Mouse (Mus musculus): ENCODE measurements around the gene Dao. TPM values are rescaled to one million over a fixed set of nuclear protein-coding genes. Genes with fewer than 3 reads are reported as not detected.

The Dao gene
- polyA plus RNA-seq (2012; rRNA removed), result 0.15 and 0.18 TPM in 2 replicates

DNA sequence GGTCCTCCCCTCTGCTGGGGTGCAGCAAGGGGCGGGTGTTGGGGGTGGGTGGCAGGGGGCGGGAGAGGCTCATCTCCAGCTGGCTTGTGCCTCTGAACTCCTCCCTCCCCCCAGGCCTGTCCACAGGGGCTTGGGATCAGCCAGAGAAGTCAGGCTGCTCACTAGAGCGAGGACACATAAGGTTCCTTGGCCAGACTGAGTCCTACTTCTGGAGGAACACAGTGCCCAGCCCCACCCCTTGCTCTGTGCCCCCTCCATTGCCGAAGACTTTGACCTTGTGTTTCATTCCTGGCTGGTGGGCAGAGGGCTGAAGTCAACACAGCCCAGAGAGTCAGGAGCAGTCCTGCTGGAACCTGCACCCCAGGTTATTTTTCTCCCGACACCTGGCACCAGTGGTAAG, at the start of gene Dao:
Dao (plus strand) TSS at position 162 of the 400 bp plus-strand sequence.
- no peak for DNase-seq (ENCODE audit: extremely low spot score in 1 of 2, low spot score in 1 of 2)

DNA sequence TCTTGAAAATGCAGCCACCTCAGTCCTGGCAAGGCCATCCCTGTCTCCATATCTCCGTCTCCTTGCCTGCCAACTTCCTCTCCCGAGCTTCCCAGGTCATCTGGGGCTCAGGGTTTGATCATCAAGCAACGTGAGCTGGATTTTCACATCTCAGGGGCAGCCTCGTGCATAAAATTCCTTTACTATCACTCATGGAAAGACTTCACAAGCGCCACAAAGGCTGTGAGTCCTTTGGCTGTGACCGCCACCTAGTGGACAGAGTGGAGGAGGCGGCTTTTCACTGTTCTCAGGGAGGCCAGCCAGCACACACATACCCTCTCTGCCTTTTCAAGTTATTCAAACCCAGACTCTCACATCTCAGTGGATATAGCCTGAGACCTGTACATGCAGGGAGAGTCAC, 49.1 kb upstream of the Dao start:
- DNase-seq (ENCODE audit: extremely low spot score in 1 of 2, low spot score in 1 of 2), result peak; percentile 52 to 93

DNA sequence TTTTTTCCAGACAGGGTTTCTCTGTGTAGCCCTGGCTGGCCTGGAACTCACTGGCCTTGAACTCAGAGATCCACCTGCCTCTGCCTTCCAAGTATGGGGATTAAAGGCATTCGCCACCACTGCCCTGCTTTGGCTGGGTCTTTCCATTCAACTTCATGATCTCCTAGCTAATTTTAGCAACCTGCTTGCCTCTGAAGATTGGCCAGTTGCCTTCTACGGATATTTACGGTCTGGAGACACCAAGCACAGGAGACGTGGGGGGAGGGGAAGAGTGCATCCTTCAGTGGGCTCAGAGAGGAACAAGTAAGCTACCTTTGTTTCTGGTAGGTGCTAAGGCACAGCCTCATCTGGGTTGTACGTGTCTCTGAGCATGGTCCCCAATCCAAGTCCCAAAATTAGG, 48.2 kb upstream of the Dao start:
- DNase-seq (ENCODE audit: extremely low spot score in 1 of 2, low spot score in 1 of 2), result no peak

DNA sequence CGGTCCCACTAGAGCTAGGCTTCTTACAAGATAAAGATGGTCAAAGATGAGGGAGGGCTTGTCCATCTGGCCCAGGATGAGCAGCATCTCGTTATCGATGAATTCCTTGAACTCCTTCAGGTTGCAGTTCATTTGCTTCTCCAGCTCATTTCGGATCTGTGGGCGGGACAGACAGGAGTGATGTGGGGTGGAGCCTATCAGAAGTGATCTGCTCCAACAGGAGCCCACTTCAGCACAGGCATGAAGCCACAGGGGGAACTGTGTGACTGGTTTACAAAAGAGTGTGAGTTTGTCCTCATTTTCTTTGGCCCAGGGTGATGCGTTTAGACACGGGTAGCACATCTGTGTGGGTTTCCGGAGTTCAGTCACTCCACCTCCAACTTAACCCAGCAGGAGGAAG, 47.8 kb upstream of the Dao start:
- no peak for DNase-seq (ENCODE audit: extremely low spot score in 1 of 2, low spot score in 1 of 2)

DNA sequence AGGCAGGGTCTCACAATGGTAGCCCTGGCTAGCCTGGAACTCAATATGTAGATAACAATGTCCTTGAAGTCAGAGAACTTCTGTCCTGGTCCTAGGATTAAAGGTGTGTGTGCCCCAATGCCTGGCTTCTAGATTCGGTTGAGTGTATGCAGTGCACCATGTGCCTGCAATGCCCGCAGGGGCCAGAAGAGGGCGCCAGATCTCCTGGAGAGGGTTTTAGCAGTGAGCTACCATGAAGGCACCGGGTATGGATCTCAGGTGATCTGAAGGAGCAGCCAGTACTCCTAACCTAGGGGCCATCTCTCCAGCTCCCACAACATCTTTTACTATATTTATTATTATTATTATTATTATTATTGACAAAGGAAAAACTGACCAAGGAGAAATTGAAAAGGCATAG, 47.0 kb upstream of the Dao start:
- peak in 1 of 2 experiments; percentile 86 for DNase-seq (ENCODE audit: extremely low spot score in 1 of 2, low spot score in 1 of 2)

DNA sequence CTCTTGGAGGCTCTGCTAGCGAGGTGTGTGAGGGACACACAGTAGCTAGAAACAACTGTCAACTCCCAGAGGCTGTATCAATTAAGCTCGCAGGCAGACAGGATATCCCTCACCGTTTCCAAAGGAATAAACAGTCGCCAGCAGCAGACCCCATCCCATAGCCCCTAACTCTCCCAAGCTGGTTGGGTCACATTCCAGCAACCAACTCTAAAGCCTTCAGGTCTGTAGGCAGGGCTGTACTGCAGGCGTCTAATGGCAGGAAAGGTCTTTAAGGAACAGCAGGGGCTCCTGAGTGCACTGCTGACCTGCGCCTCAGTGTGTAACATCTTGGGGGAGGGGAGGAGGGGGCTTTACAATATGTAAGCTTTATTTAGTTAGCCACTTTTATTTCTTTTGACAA, 44.5 kb upstream of the Dao start:
- no peak for DNase-seq (ENCODE audit: extremely low spot score in 1 of 2, low spot score in 1 of 2)

DNA sequence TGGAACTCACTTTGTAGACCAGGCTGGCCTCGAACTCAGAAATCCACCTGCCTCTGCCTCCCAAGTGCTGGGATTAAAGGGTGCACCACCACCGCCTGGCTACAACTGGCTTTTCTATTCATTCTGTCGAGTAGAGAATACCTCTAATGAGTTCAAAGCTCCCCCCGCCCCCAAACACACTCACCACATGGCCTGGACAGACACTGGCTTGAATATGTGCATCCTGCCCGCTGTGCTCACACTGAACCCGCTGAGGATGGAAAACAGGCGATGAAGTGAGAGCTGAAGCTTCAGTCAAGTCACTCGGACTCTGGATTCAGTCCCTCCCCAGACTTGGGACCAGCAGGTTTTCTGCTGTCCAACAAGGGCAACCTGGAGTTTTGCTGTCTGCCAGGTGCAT, 43.1 kb upstream of the Dao start:
- DNase-seq (ENCODE audit: extremely low spot score in 1 of 2, low spot score in 1 of 2), result no peak

DNA sequence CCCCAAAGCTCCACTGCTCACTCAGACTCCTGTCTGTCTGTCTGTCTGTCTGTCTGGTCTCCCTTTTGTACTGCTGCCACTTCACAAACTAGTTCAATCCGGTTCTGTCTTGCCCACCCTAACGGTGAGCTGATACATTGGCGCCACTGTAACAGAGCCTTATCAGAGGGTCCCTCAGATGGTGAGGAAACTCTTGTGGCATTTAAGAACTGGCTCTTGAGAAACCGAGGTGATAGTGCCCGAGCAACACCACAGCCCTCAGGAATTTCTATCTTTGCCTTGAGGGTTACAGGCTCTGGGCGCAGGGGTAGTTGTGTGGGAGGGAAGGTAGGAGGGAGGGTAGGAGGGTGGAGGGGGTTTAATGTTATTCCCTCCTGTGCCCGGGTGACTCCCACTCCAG, 41.7 kb upstream of the Dao start:
- DNase-seq (ENCODE audit: extremely low spot score in 1 of 2, low spot score in 1 of 2), result no peak

DNA sequence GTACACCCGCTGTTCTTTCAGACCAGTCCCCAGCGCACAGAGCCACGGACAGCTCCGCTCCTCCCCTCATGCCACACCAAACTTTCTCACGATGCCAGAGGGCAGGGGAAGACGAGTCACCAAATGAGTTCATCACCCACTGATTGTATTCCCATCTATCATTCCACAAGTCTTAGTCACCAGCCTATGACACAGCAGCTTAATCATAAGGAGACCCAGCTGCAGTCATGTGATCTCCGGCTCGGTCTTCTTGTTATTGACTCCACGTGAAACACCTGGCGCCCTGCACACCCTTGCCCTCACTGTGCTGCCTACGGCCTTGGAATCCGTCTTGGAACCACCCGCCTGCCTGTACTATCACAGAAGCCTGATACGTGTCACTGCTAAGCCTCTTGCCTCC, 38.5 kb upstream of the Dao start:
- no peak for DNase-seq (ENCODE audit: extremely low spot score in 1 of 2, low spot score in 1 of 2)

DNA sequence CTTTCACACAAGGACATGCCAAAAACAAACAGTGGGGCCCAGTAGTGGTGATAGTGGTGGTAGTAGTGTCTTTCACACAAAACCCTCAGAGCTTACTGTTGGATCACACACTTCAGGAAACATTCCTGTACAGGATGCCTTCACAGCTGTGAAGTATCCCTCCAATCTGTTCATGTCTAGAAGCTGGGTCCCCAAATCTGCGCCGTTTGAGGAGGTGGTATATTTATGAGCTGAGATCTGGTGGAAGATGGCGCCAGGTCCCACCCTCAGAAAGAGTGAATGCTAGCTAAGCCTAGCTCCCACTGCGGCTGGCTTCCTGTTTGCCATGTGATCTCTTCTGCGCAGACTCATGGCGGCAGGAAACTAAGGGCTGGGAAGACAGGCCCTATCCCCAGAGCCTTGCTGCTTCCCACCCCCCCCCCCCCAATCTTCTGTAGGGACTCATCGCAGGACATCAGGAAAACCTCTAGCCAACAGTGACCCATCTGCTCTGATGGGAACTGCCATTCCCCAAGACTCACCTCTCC, 37.8 kb upstream of the Dao start:
- no peak for DNase-seq (ENCODE audit: extremely low spot score in 1 of 2, low spot score in 1 of 2)

DNA sequence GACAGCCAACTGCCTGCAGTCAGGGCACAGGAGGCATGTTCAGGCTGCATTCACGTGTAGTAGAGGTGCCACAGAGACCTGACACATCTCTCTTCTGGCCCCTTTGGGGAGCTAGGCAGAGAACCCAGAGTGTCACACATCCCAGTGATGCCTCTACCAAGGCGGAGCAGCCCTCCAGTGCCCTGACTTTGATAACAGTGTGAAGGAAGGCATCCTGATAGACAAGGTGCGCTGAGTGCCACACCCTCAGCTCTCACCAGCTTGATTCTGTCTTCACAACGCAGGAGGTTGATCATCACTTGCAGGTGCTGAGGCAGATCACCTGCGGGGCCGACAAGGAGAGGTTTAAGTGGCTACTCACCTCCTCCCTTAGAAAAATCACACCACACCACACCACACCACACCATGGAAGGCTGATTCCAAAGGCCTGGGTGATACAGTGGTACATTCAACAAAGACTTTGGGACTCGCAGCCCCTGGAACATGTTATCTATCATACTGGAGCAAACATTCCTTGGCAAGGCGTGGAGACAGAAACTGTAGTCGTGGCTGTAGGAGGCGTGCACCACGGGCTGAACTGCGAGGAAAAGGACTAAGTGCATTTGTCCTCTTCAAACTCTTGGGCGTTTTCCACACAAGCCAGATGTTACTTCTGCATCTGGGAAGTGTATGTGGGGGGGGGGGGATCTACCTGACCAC, 36.9 kb upstream of the Dao start:
- DNase-seq (ENCODE audit: extremely low spot score in 1 of 2, low spot score in 1 of 2), result no peak

DNA sequence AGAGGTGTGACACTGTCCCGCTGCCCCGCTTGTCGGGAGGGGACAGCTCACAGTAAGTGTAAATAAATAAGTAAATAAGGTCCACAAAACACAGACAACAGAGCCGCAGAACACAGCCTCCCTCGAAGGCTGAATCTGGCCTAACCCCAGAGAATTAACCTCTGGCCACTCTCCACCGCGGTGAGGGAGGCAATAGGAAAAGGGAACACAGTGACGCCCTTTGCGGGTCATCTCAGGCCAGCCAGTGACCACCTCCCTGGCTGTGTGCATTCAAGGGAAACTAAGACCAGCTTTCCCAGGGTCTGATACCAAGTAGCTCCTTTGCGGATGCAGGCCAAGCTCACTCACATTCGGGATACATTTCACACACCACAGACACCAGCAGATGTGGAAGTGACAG, 35.1 kb upstream of the Dao start:
- DNase-seq (ENCODE audit: extremely low spot score in 1 of 2, low spot score in 1 of 2), result no peak

DNA sequence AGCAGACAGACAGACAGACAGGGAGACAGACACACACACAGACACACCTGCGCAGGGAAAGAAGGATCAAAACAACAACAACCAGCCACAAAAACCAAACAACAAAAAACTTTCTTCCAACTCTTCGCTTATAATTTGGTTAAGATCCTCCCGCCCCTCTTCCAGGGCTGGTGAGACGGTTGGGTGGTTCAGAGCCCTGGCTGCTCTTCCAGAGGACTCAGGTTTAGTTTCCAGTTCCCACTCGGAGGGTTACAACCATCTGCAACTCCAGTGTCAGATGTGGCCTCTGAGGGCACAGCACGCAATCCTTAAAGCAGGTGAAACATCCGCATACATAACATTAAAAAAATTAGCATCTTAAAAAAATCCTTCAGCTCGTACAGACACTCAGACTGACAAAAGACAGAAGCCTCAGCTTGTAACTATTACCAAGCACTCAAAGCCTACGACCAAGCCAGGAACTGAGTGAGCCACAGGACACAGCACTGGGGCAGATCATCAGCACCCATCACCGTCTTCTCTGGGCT, 32.0 kb upstream of the Dao start:
- DNase-seq (ENCODE audit: extremely low spot score in 1 of 2, low spot score in 1 of 2), result no peak

DNA sequence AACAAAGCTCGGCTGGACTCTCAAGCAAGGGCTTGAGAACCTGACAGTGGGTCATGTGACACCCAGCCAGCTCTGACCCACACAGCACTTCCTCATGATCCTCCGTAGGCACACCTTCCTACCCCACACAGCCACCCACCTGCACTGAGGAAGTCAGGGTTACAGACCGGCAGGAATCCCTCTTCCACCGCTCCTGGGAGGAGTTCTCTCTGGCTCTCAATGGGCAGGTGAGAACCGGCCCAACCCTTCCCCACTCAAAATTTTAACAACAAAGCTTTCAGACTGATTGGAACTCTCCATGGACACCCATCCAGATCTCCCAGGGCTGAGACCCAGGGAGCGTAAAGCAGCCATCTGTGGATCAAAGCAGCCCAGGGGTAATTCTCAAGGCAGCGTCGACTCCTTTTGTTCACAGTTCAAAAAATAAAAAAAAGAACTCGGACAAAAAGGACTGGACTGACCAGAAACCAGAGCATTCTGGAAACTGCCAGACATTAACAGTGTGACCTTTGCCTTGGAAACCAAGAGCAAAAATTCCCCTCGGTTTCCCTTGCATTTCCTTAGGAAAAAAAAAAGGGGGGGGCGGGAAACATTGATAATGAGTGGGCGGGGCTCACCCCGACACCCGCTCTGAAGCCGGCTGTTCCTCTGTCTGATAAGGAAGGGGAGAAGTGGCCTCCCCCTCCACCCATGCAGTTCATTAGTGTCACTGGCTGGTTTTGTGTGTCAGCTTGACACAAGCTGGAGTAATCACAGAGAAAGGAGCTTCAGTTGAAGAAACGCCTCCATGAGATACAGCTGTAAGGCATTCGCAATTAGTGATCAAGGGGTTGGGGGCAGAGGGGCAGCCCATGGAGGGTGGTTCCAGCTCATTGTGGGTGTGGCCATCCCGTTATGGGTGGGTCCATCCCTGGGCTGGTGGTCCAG, 30.7 kb upstream of the Dao start:
- no peak for DNase-seq (ENCODE audit: extremely low spot score in 1 of 2, low spot score in 1 of 2)

DNA sequence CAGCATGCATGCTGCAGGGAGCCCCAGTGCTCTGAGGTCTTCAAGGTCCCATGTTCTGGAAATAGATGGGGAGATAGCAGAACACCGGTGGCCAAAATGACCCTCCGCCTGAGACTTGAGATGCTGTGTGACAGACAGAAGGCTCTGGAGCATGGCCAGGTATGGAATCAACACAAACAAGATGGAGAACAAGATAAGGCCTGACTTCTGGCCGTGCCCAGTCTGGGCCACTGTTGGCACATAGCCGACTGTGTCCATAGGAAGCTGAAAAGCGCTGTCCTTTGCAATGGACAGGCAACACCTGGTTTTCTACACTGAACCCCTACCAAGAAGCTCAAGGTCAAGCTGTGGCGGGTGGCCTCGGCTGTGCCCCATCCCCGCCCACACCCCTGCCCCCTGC, 29.7 kb upstream of the Dao start:
- no peak for DNase-seq (ENCODE audit: extremely low spot score in 1 of 2, low spot score in 1 of 2)

DNA sequence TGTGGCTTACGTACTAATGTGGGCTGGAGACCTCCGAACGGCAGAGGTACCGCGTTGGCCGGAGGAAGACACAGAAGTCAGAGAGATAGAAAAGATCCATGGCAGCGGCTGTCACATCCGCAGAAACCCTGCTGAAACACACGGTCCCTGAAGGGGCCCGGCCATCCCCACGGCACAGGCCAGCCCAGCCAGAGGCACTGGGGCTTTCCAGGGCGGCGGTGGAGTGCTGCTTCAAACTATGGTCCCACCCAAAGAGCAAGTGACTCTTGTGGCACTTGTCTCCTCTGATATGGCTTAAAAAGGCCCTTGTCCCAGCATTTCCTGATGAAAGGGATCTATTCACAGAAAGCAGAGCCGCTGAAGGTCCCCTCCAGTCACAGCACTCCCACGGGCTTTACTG, 28.9 kb upstream of the Dao start:
- no peak for DNase-seq (ENCODE audit: extremely low spot score in 1 of 2, low spot score in 1 of 2)

DNA sequence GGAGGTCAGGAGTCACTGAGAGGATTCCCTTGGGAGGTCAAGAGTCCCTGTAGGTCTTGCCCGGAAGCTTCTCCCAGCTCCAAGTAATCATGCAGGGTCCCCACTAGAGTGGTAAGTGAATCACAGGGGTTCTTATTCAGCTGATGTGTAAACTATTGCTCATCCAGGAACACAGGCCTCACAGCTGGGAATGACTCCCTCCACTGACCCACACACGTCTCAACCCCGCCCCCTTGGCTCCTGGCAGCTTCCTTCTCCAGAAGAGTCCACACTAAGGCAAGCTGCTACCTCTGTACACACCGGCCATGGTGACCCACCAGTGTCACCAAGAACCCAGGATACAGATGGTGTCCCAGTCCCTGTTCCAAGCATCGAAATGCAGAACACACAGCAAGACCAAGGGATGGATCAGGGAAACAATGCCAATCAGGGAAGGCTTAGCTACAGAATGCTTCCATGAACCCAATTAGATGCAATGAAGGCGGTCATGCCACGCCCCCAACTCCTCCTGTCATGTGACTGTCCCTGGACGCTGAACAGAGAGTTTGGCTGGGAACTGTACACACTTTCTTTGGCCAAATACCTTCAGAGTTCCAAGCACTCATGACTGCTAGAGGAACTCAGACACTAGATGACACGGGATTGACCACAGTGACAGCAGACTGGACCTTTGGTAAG, 27.8 kb upstream of the Dao start:
- peak in 1 of 2 experiments; percentile 28 for DNase-seq (ENCODE audit: extremely low spot score in 1 of 2, low spot score in 1 of 2)

DNA sequence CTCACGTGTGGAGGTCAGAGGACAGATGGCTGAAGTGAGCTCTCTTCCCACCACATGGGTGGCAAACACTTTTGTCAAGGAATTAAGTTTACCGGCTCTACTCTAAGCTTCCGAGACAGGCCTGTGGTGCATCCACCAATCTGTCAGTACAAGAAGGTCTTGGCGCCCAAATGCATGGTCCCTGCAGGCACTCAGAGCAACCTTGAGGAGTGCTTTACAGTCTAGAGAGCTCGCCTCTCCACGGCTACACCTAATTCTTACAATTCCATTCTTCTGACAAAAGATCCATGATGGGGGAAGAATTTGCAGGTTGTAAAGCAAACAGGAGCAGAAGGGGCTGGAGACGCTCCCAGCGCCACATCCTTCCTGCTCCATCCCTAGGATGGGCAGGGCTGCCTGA, 26.9 kb upstream of the Dao start:
- DNase-seq (ENCODE audit: extremely low spot score in 1 of 2, low spot score in 1 of 2), result no peak

DNA sequence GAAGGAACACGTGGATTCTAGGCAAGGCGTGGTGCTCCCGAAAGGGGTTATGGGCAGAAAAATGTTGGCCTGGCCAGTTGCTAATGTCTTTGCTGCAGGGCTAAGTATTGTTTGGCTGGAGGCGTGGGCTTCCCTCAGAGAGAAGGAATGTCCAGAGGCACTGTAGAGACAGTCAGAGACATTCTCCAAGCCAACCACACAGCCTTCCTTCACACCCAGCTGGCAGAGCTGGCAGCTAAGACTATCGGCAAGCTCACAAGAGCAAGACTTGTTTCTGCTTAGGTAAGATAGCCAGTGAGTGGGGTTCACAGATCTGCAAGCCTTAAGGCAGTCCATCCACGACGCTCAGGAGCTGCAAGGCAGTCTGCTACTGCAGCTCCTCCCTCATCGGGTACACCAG, 26.2 kb upstream of the Dao start:
- DNase-seq (ENCODE audit: extremely low spot score in 1 of 2, low spot score in 1 of 2), result no peak

DNA sequence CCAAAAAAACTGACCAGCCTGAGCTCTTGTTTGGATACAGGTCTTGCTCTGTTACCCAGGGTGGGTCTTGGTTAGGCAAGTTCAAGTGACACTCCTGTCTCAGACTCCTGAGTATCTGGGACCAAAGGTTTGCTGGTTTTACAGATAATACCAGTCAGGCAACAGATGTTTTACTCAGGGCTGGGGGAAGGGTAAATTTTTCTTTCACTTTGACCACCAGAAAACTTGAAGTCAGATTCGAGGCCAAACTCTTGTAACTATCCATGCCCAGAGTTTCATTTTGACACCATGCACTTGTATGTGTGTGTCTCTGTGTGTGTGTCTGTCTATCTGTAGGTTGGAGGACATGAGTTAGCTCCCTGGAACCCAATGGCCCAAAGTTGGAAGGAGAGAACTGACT, 23.0 kb upstream of the Dao start:
- DNase-seq (ENCODE audit: extremely low spot score in 1 of 2, low spot score in 1 of 2), result no peak

DNA sequence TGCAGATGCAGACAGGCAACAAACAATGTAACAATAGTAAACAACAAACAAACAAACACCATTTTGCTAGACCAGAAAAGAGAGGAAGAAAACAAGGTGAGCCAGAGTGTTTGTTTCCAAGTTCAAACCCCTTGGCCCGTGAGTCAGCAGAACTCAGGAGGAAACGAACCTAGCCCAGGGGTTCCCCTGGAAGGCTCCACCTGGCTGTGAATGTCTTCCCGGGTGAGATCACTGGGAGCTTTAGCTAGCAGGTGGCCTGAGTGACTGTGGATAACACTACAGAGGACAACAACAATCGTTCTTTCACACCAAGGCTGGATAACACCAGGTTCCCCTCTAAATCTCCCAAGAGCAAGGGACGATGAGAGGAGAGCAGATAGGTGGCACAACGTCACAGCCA, 22.3 kb upstream of the Dao start:
- no peak for DNase-seq (ENCODE audit: extremely low spot score in 1 of 2, low spot score in 1 of 2)
